Mouse (Mus musculus): ENCODE data around the gene Vcl.

GRCm38 (mm10) chr14:20970927-20971326 lies 41.7 kb downstream of the Vcl start:
- no peak for TF ChIP-seq FLI1 (IDR thresholded peaks at IDR 0.05; ENCODE audit: low read length)
- no peak for TF ChIP-seq GATA1 (IDR thresholded peaks at IDR 0.05; ENCODE audit: borderline replicate concordance, low read length)
